Mouse (Mus musculus): ENCODE data around the gene Smc6.

DNA sequence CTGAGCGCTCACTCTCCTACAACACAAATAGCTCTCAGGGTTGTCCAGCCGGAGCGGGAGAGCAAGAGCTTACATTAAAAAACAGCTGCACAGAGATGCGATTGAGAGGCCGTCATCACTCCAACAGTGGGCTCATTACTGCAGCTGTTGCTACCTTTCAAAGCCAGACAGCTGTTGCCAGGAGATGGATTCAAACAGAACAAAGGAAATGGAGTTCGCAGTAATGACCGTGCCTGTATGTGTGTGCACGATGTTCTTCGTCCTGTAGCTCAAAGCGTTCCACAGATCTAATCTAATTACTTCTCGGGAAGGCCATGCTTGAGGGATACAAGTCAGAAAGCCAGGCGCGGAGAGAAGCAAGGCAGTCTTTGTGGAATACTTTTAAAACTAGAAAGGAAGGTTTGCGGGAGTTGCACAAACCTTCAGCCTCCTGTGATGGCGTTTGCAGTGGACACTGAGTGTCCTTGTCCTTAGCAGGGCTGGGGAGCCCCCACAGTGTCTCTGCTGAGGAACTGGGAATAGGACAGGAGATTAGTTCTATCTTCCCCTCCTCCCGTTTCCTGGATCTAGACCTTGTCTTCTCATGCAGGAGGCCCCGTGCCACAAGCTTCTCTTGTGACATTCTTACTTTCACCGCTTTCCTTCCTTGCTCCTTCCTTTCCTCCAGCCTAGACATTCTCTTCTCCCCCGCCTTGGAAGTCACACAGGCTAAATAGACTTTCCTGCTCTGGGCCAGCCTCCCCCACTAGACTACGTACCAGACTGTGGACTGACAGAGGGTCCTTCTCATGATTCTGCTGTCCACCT is 44.0 kb upstream of the Smc6 start:
- TF ChIP-seq EP300 (IDR thresholded peaks at IDR 0.05; ENCODE audit: low read depth) (no peak), CTCF (IDR thresholded peaks at IDR 0.05; ENCODE audit: low read depth) (no peak)

Data from liver, postnatal 0 days (tissue).